ENCODE assay signal across 33 mouse cellular contexts in the genomic region with DNA sequence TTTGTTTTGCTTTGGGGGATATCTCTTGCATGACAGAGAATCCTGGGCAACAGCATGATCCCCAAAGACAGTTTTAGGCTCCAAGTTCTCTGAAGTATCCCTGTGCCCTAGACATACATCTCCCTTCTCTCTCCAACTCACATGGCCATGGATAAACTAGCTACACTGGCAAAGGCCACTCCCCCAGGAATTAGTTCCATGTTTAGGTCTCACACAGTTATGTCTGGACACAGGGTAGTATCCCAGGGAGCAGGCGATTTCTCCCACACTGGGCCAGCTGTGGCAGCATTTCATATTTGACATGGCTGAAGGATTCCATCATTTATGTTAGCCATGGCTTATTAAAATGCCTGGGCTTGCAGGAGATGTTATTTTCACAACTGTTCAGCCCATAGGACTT.
"Had no signal": no experiment of that assay in that cellular context is flagged by ENCODE, and none has a peak within 500 bp of the region (broad histone marks: within the 10 kb centered on the region; RNA-seq: fewer than 3 reads in every experiment).

No protein-coding gene starts in this region.

- DNase-seq: heart, postnatal 10 days; heart, postnatal 14 days; heart, postnatal 36 days; heart, postnatal 4 days; kidney, adult 11 months; kidney, adult 18-20 months; kidney, adult 2 months; kidney, adult 8-10 months; kidney, adult 9 months; kidney, postnatal 10 days; kidney, postnatal 14 days; kidney, postnatal 25 days; kidney, postnatal 36 days; kidney, postnatal 4 days; layer of hippocampus, adult 9-11 months; layer of hippocampus, postnatal 36 days had no signal

- ATAC-seq: hindbrain, embryonic 16.5 days; hindbrain, postnatal 0 days; inflammation-experienced regulatory T-cells, adult 6 months; intestine, embryonic 15.5 days; intestine, embryonic 16.5 days; intestine, postnatal 0 days had no signal

- H3K4me3 ChIP-seq: heart, embryonic 13.5 days; heart, embryonic 15.5 days; hindbrain, embryonic 10.5 days; hindbrain, embryonic 12.5 days; hindbrain, embryonic 13.5 days; hindbrain, embryonic 15.5 days; intestine, embryonic 15.5 days; kidney, embryonic 15.5 days; layer of hippocampus, adult 2 months; left cerebral cortex, adult 2 months had no signal

- H3K4me2 ChIP-seq: heart, embryonic 13.5 days; heart, embryonic 15.5 days; hindbrain, embryonic 12.5 days; hindbrain, embryonic 13.5 days; hindbrain, embryonic 14.5 days; hindbrain, embryonic 15.5 days; intestine, embryonic 15.5 days; kidney, embryonic 15.5 days had no signal

- H3K27ac ChIP-seq: heart, embryonic 13.5 days; heart, embryonic 15.5 days; hindbrain, embryonic 10.5 days; hindbrain, embryonic 12.5 days; hindbrain, embryonic 13.5 days; hindbrain, embryonic 14.5 days; hindbrain, embryonic 15.5 days; hindbrain, postnatal 0 days; intestine, embryonic 15.5 days; kidney, embryonic 15.5 days; kidney, postnatal 0 days; layer of hippocampus, adult 2 months; left cerebral cortex, adult 2 months had no signal

- H3K36me3 ChIP-seq: heart, embryonic 13.5 days; heart, embryonic 15.5 days; hindbrain, embryonic 10.5 days; hindbrain, embryonic 12.5 days; hindbrain, embryonic 13.5 days; hindbrain, embryonic 15.5 days; intestine, embryonic 15.5 days; kidney, embryonic 15.5 days had no signal

- H3K9me3 ChIP-seq: heart, embryonic 13.5 days; heart, embryonic 15.5 days; hindbrain, embryonic 12.5 days; hindbrain, embryonic 13.5 days; hindbrain, embryonic 15.5 days; intestine, embryonic 15.5 days; kidney, embryonic 15.5 days had no signal

- H3K9ac ChIP-seq: heart, embryonic 13.5 days; heart, embryonic 15.5 days; hindbrain, embryonic 12.5 days; hindbrain, embryonic 13.5 days; hindbrain, embryonic 14.5 days; hindbrain, embryonic 15.5 days; intestine, embryonic 15.5 days; kidney, embryonic 15.5 days had no signal

- H3K4me1 ChIP-seq: hindbrain, embryonic 10.5 days; hindbrain, embryonic 12.5 days; hindbrain, embryonic 13.5 days; hindbrain, embryonic 15.5 days; intestine, embryonic 15.5 days; kidney, embryonic 15.5 days had no signal

- H3K27me3 ChIP-seq: heart, embryonic 13.5 days; heart, embryonic 15.5 days; hindbrain, embryonic 12.5 days; hindbrain, embryonic 13.5 days; hindbrain, embryonic 15.5 days; intestine, embryonic 15.5 days; kidney, embryonic 15.5 days had no signal
